Comparison of ENCODE assay signal across 13 mouse cellular contexts in genomic region chr3:34150036-34150435, GRCm38 (mm10).
DNase-seq lines count a peak whose midpoint lies in the region; ATAC-seq and TF ChIP-seq lines count a peak whose summit lies in the region.
"Had no signal": no experiment of that assay in that cellular context is flagged by ENCODE, and none has a peak within 500 bp of the region (broad histone marks: within the 10 kb centered on the region; RNA-seq: fewer than 3 reads in every experiment).

No protein-coding gene starts in this region.

- H3K4me3 ChIP-seq in kidney, embryonic 15.5 days (replicated peaks) = no peak overlapping the region
- H3K4me3 ChIP-seq: embryonic facial prominence, embryonic 15.5 days; gastrocnemius, adult 2 months had no signal

- TF ChIP-seq POLR2A in brain, embryonic 14.5 days (IDR thresholded peaks at IDR 0.05; ENCODE audit: borderline replicate concordance, extremely low read depth, insufficient read depth, insufficient read length, poor library complexity, severe bottlenecking) = no peak

- peak; percentile 35; the same call in 1 of the 2 replicates for TF ChIP-seq CTCF in brain, embryonic 14.5 days (IDR thresholded peaks at IDR 0.05; ENCODE audit: borderline replicate concordance, extremely low read depth, insufficient read depth, insufficient read length)

- no peaks in the 10 kb centered on the region for H3K27me3 ChIP-seq in kidney, embryonic 15.5 days
- H3K27me3 ChIP-seq: embryonic facial prominence, embryonic 15.5 days had no signal

- DNase-seq in CD4-positive, CD25-positive, alpha-beta regulatory T cell, adult 2 months (ENCODE audit: low read depth, low spot score) = peak; percentile 1
- DNase-seq in kidney, postnatal 36 days = peak; percentile 9 to 29
- peak; percentile 54 for DNase-seq in A20 (ENCODE audit: low read depth, low spot score)
- DNase-seq in brain, embryonic 14.5 days (ENCODE audit: low read depth) = peak; percentile 48
- no peak for DNase-seq in cerebellum, adult 9-10 months
- no peak for DNase-seq in heart, postnatal 10 days
- DNase-seq: cerebellum, adult 11 months; gastrocnemius, adult 2 months; thymus, postnatal 25 days had no signal

- no peak overlapping the region for H3K4me2 ChIP-seq in kidney, embryonic 15.5 days
- H3K4me2 ChIP-seq: embryonic facial prominence, embryonic 15.5 days had no signal

- H3K27ac ChIP-seq in kidney, embryonic 15.5 days = no peak overlapping the region
- H3K27ac ChIP-seq: embryonic facial prominence, embryonic 15.5 days; gastrocnemius, adult 2 months had no signal

- no peak overlapping the region for H3K9ac ChIP-seq in kidney, embryonic 15.5 days
- H3K9ac ChIP-seq: embryonic facial prominence, embryonic 15.5 days had no signal

- H3K36me3 ChIP-seq in kidney, embryonic 15.5 days = no peaks in the 10 kb centered on the region
- H3K36me3 ChIP-seq: embryonic facial prominence, embryonic 15.5 days had no signal

- no peaks in the 10 kb centered on the region for H3K9me3 ChIP-seq in kidney, embryonic 15.5 days (replicated peaks)
- H3K9me3 ChIP-seq: embryonic facial prominence, embryonic 15.5 days had no signal

- no peaks in the 10 kb centered on the region for H3K4me1 ChIP-seq in kidney, embryonic 15.5 days
- H3K4me1 ChIP-seq: embryonic facial prominence, embryonic 15.5 days had no signal

- ATAC-seq in CD4-positive, CD25-positive, alpha-beta regulatory T cell, adult 4 months = no peak
- ATAC-seq in kidney, embryonic 15.5 days (replicated peaks; ENCODE audit: low FRiP score) = no peak
- ATAC-seq: intestine, embryonic 16.5 days had no signal

- intact Hi-C loops in heart, postnatal 10 days (cut with DNase I) = no loop called here

- 64% methylated on average over 2 of the region's 2 CpGs for WGBS in kidney, embryonic 15.5 days

Comparison
In these comparisons a context has a peak if more than half of its experiments do, and no peak if none do; other contexts are left out.
1. DNase-seq: peak in CD4-positive, CD25-positive, alpha-beta regulatory T cell, adult 2 months (single experiment), kidney, postnatal 36 days (2 of 2), A20 (single experiment) and brain, embryonic 14.5 days (single experiment); none in cerebellum, adult 9-10 months (single experiment) and heart, postnatal 10 days (0 of 2).